Mouse (Mus musculus) lung, embryonic 16.5 days (tissue): ENCODE data around the gene Usp49. TPM values are rescaled to one million over a fixed set of nuclear protein-coding genes. Genes with fewer than 3 reads are reported as not detected.
"Not testable (repeated sequence)": the region's sequence is repeated elsewhere in the genome, so short reads cannot be mapped to it uniquely, and the experiment has no call there.

Experiments
- ATAC-seq: fragments of 200-750 bp; cut with Nextera tagmentation; 2 replicates; pipeline ENCODE4 v1.8.0; 2017; ENCODE audit warnings: low read depth, mild to moderate bottlenecking, moderate library complexity
- H3K27ac ChIP-seq: fragments of 300-500 bp; sonication (generic); 2 replicates; pipeline ENCODE4 v1.5.1; 2014; ENCODE audit warnings: mild to moderate bottlenecking, control low read depth, low read length
- H3K27me3 ChIP-seq: fragments of 300-500 bp; sonication (generic); 2 replicates; pipeline ENCODE4 v1.6.1; 2014; ENCODE audit warnings: low read depth, low read length, mixed read lengths; ENCODE audit not compliant: control insufficient read depth, insufficient read depth
- H3K36me3 ChIP-seq: fragments of 300-500 bp; sonication (generic); 2 replicates; pipeline ENCODE4 v1.6.1; 2014; ENCODE audit warnings: low read length; ENCODE audit not compliant: control insufficient read depth, insufficient read depth
- H3K4me1 ChIP-seq: fragments of 300-500 bp; sonication (generic); replicated peaks from 2 replicates; pipeline ENCODE4 v1.6.1; 2014; ENCODE audit warnings: low read length, mixed read lengths; ENCODE audit not compliant: control insufficient read depth, insufficient read depth
- H3K4me2 ChIP-seq: fragments of 300-500 bp; sonication (generic); 2 replicates; pipeline ENCODE4 v1.6.1; 2014; ENCODE audit warnings: low read depth, low read length, control low read depth
- H3K4me3 ChIP-seq: fragments of 300-500 bp; sonication (generic); 2 replicates; pipeline ENCODE4 v1.5.1; 2014; ENCODE audit warnings: mild to moderate bottlenecking, low read length, control low read depth
- H3K9ac ChIP-seq: fragments of 300-500 bp; sonication (generic); 2 replicates; pipeline ENCODE4 v1.6.1; 2014; ENCODE audit warnings: low read length, control low read depth
- H3K9me3 ChIP-seq: fragments of 300-500 bp; sonication (generic); 2 replicates; pipeline ENCODE4 v1.6.1; 2016; ENCODE audit warnings: low read length; ENCODE audit not compliant: control insufficient read depth
- WGBS: fragments of 180-500 bp; shearing (Covaris S2); extraction: QIAGEN DNeasy Blood & Tissue Kit; methylation state at CpG from one replicate; pipeline ENCODE4 v1.1.7; 2014; 5-methylcytosine and 5-hydroxymethylcytosine counted together
- polyA plus RNA-seq: library from polyadenylated mRNA; unstranded; fragments of >200 nt; fragmentation: Nextera tagmentation; extraction: Ambion mirVana; gene quantifications from 2 replicates; pipeline ENCODE4 v1.2.1, GENCODE M21; 2015

Usp49 gene
- polyA plus RNA-seq, 1 experiment from 2014 or later: 2.6 TPM

DNA sequence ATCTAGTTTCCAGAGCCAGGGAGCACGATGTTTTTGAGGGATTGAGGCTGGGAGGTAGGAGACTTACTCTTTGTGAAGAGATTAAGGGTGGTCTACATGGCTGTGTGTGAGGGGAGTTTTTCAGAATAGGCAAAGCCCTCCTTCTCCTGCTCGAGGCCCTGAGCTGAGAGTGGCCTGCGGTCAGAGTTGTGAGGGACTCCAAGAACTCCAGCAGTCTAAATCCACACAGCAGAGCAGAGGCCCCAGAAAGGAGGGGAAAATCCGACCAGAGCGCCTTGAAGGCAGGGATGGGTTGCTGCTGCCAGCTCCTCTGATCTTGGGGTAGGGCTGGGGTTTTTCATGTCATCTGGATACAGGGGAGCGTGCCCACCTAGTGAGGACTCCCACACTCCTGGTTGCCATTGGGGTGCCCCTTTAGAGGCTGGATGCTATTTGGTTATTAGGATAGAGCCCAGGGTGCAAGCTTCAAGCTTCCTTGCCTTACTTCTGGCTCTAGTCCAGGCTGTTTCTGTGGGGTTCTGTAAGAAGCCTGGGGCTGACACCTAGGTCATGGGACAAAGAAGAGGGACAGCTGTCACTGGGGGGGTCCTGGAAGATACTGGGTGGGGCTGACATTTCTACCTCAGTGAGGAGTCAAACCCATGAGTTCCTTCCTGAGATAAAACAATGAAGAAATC, 34.2 kb upstream of the Usp49 start:
- peaks cover 22% of the 10 kb centered on the region for H3K36me3 ChIP-seq
- H3K27me3 ChIP-seq: no peaks in the 10 kb centered on the region
- H3K4me1 ChIP-seq: peaks cover 38% of the 10 kb centered on the region
- peak overlapping the region; percentile 94 for H3K27ac ChIP-seq
- peak overlapping the region; percentile 63 for H3K4me3 ChIP-seq
- ATAC-seq: no peak
- peak overlapping the region; percentile 79 for H3K9ac ChIP-seq
- H3K9me3 ChIP-seq: no peaks in the 10 kb centered on the region
- 28% methylated on average over 6 of the region's 6 CpGs for WGBS
- peak overlapping the region; percentile 88 for H3K4me2 ChIP-seq

DNA sequence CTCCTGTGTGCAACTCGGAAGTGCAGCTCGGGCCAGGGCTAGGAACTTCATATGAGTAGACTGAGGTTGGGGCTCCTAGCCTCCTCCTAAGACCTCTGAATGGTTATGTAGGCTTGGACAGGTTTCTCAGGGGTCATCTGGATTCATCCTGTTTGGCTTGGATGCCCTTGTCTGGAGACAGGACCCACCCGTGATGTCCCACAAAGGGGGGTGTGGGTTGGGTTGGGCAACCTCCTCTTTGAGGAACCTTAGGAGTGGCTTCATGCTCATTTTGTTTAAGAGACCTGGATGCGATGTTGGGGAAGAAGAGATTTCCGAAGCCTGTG, 33.7 kb upstream of the Usp49 start:
- Histone ChIP-seq H3K9me3 (no peaks in the 10 kb centered on the region), H3K9ac (peak overlapping the region; percentile 79), H3K27ac (peak overlapping the region; percentile 94), H3K36me3 (peaks cover 28% of the 10 kb centered on the region), H3K27me3 (no peaks in the 10 kb centered on the region), H3K4me3 (peak overlapping the region; percentile 63; the same call in 1 of the 2 replicates), H3K4me1 (peaks cover 38% of the 10 kb centered on the region), H3K4me2 (peak overlapping the region; percentile 88; the same call in 1 of the 2 replicates)
- no peak for ATAC-seq
- 59% methylated on average over 5 of the region's 5 CpGs for WGBS

DNA sequence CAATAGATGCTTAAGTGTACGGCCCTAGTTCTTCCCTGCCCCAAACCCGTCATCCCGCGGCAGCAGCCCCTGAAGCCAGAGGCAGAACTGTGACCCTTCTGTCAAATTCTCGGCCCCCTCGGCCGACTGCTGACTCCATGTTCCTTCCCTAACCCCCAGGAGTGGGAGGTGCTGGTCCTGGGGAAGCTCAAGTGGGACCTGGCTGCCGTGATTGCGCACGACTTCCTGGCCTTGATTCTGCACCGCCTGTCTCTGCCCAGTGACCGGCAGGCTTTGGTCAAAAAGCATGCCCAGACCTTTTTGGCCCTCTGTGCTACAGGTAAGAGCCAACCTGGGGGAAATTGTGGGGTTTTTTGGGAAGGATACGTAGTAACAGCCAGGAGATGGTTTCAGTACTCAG, 33.2 kb upstream of the Usp49 start:
- H3K27ac ChIP-seq: peak overlapping the region; percentile 94
- ATAC-seq: no peak
- H3K27me3 ChIP-seq: no peaks in the 10 kb centered on the region
- WGBS: 50% methylated on average over 13 of the region's 13 CpGs
- no peaks in the 10 kb centered on the region for H3K9me3 ChIP-seq
- no peak overlapping the region for H3K4me3 ChIP-seq
- peaks cover 30% of the 10 kb centered on the region for H3K36me3 ChIP-seq
- peak overlapping the region; percentile 79 for H3K9ac ChIP-seq
- peak overlapping the region; percentile 7; the same call in 1 of the 2 replicates for H3K4me2 ChIP-seq
- peaks cover 38% of the 10 kb centered on the region for H3K4me1 ChIP-seq

DNA sequence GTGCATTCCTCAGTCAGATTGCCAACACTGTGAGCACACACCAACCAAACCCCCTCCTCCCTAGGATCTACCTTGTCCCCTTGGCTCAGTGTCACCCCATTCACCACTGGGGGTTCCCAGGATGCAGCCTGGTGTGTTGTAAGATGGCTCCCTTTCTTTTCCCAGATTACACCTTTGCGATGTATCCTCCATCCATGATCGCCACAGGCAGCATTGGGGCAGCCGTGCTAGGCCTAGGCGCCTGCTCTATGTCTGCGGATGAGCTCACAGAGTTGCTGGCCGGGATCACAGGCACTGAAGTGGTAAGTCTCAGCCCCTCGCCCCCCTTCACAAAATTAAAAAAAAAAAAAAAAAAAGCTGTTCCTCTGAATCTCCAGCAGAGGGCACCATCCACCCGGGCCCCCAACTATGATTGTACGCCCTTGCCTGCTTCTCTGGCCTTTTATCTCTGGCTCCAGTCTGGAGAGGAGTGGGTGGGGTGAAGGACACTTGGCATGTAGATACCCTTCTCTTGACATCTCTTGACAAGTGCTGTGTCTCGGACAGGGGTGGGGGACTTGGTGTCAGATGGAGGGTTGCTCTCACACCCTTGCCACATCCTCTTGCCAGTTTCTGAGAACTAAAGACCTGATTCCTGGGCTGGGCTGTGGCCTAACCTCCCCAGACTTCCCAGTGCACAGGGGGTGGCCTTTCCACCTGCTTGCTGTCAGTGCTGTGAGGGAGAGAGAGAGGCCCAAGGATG, 32.5 kb upstream of the Usp49 start:
- peaks cover 30% of the 10 kb centered on the region for H3K36me3 ChIP-seq
- no peak for ATAC-seq
- WGBS: 17% methylated on average over 10 of the region's 10 CpGs
- H3K4me2 ChIP-seq: no peak overlapping the region
- peak overlapping the region; percentile 44 for H3K27ac ChIP-seq
- no peak overlapping the region for H3K4me3 ChIP-seq
- H3K9me3 ChIP-seq: no peaks in the 10 kb centered on the region
- H3K27me3 ChIP-seq: no peaks in the 10 kb centered on the region
- H3K9ac ChIP-seq: 0 out of 2 replicates have a peak overlapping the region, but pooled peaks have one; percentile 3
- peaks cover 38% of the 10 kb centered on the region for H3K4me1 ChIP-seq

DNA sequence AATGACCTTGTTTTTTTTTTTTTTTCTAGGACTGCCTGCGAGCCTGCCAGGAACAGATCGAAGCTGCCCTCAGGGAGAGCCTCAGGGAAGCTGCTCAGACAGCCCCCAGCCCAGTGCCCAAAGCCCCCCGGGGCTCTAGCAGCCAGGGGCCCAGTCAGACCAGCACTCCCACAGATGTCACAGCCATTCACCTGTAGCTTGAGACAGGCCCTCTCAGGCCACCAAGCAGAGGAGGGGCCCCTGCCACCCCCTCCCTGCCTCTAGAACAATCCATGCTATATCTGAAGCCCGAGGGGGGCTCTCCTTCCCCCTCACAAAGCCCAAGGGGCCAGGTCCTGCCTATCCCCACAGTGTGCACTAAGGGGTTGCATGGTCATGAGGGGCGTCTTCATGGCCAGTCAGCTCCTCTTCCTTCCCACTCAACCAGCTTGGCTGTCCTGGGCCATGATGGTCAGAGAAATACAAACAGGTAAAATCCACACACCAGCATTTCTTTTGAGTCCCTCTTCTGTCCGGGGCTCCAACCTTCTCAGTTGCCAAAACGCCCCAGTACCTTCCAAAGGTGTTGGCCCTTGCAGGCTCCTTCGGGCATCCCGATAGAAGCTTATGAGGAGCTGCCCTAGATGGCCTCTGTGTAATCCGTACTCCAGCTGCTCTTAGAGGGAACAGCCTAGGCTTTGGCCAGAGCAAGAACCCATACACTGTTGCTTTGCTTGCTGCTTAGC, 31.7 kb upstream of the Usp49 start:
- WGBS: 70% methylated on average over 10 of the region's 10 CpGs
- Histone ChIP-seq H3K36me3 (peaks cover 32% of the 10 kb centered on the region), H3K4me1 (peaks cover 38% of the 10 kb centered on the region), H3K27ac (peak overlapping the region; percentile 44)
- not testable (repeated sequence) for H3K27me3 ChIP-seq, H3K9me3 ChIP-seq, H3K9ac ChIP-seq, H3K4me3 ChIP-seq, ATAC-seq, H3K4me2 ChIP-seq

DNA sequence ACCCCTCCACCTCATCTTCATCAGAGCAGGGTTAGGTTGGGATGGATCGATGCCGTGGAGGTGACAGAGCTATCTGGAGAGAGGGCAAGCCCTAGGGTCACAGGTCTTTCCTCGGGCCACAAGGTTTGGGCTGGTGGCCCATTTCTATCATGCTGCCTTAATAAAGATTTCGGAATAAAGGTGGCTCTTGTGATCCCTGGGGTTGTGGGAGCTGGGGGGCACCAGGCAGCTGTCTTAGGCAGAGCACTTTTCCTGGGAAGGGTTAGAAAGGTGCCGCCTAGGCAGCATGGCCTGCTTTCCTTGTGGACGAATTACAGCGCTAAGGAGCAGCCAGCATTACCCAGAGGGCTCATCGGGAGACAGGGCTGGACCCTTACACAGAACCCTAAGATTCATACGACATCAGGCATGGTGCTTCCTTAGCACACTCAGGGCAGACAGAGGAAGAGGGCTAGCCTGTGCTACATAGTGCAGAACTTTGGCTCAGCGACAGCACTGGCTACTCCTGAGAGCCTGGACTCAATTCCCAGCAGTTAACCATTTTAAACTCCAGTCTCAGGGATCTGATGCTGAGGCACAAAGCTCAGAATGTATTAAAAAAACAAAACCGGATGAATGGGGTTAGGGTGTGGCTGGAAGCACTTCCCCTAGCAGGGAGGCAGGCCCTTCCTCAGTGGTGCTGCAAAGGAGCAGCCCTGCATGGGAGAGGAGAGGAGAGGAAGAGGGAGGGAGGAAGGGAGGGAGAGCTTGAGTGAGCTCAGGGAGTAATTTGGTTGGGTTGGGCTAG, 30.8 kb upstream of the Usp49 start:
- ATAC-seq: no peak
- no peak overlapping the region for H3K9ac ChIP-seq
- H3K4me2 ChIP-seq: no peak overlapping the region
- no peaks in the 10 kb centered on the region for H3K27me3 ChIP-seq
- H3K36me3 ChIP-seq: peaks cover 34% of the 10 kb centered on the region
- H3K9me3 ChIP-seq: no peaks in the 10 kb centered on the region
- no peak overlapping the region for H3K4me3 ChIP-seq
- WGBS: 60% methylated on average over 11 of the region's 11 CpGs
- H3K4me1 ChIP-seq: peaks cover 38% of the 10 kb centered on the region
- peak overlapping the region; percentile 76 for H3K27ac ChIP-seq

DNA sequence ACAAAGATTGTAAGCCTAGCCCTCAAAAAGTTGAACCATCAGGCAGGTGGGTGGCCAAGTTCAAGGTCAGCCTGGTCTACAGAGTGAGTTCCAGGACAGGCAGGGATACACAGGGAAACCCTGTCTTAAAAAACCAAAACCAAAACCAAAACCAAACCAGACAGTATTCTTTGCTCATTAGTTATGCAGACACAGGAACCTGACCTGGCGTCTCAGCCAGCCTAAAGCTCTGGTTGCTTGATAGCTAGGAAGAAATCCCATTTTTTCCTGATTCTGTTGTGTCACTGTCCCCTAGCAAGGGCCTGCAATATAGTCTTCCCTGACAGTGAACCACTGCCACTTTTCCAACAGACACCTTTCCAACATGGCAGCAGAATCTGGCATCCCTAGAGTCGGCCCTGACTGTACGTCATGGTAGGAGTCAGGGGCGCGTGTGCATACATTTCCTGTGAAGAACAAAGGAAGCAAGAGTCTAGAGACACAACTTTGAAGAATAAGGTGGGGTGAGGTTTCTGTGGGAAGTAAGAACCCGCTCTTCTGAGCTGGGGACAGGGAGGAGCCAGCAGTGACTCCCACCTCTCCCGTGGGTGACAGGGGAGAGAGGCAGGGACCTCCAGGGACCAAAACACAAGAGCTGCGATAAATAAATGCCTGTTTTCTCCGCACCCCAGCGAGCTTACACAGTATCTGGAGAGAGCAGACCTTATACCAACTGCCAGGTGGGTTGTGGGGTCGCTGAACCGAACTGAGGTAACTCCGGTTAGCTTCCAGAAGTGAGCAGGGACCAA, 29.7 kb upstream of the Usp49 start:
- Histone ChIP-seq H3K27me3 (no peaks in the 10 kb centered on the region), H3K36me3 (peaks cover 42% of the 10 kb centered on the region), H3K4me1 (peaks cover 30% of the 10 kb centered on the region), H3K4me3 (no peak overlapping the region), H3K9me3 (no peaks in the 10 kb centered on the region), H3K9ac (no peak overlapping the region), H3K27ac (peak overlapping the region; percentile 76), H3K4me2 (no peak overlapping the region)
- ATAC-seq: no peak
- WGBS: 83% methylated on average over 13 of the region's 13 CpGs

DNA sequence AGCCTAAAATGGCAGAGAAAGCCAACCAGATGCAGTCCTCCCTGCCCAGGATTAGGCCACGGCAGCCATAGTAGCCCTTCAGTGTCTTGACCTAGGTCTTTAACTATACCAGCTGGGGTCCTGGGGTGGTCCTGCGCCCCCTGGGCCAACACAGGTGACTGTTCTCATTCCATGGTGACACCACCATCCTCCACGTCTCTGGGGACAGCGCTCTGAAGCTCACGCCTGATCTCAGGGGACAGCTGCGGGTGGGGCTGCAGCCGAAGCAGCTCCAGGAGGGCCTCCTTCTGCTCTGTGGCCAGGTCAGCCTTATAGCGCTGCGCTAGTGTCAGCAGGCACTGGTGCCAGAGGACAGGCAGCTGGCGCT, 29.1 kb upstream of the Usp49 start:
- H3K27ac ChIP-seq: no peak overlapping the region
- no peak overlapping the region for H3K4me3 ChIP-seq
- WGBS: 80% methylated on average over 10 of the region's 10 CpGs
- no peaks in the 10 kb centered on the region for H3K27me3 ChIP-seq
- H3K9ac ChIP-seq: no peak overlapping the region
- H3K4me1 ChIP-seq: peaks cover 24% of the 10 kb centered on the region
- no peak overlapping the region for H3K4me2 ChIP-seq
- ATAC-seq: no peak
- H3K36me3 ChIP-seq: peaks cover 42% of the 10 kb centered on the region
- H3K9me3 ChIP-seq: no peaks in the 10 kb centered on the region
